Mouse (Mus musculus) C2C12 (cell line): ENCODE measurements around the gene Mrpl22.

ENCODE experiments used
- CEBPB ChIP-seq: IDR thresholded peaks from one replicate; pipeline ENCODE4 v1.6.1; 2011; ENCODE audit warnings: low read depth, mild to moderate bottlenecking, control low read depth, moderate library complexity
- CTCF ChIP-seq: IDR thresholded peaks from one replicate; pipeline ENCODE4 v1.5.1; 2011; ENCODE audit not compliant: control insufficient read depth, insufficient read depth, insufficient read length

DNA sequence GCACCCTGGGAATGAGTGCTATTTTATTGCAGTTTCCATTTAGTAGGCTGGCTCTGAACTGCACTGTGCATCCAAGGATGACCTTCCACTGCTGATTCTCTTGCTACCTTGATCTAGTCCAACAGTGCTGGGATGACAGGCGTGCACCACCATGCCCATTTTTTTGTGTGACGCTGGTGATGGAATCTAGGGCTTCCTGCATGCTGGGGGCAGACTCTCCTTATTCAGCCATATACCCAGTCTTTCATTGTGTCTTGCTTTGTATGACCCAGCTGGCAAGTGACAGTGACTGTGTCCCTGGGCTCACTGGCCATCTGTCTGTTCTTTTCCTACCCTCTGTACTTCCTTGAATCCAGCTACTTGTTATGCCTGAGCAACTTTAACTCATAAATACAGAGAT is 47.8 kb upstream of the Mrpl22 start:
- TF ChIP-seq CTCF: no peak
- TF ChIP-seq CEBPB: no peak
